Mouse (Mus musculus): Measurements from ENCODE around the gene Faap20.

Gene Faap20

DNA sequence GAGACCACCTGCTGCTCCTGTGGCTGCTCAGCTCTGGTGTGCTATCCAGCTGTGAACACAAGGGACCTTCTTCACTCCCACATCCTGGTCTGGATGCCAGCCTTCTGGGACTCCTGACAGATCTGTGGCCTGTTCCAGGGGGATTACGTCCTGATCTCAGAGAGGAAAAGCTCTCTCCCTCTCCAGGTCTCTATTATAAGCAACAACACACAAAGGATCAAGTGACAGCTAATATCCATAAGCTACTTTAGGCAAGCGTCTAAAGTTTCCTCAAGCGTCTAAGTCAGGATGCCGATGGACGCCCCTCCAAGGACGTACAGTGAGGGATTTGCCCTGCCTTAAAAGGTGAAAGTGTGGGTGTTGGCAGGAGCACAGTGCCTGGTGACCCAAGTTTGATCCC is 32.6 kb downstream of the Faap20 start:
- ATAC-seq (ENCODE audit: insufficient number of reproducible peaks, low FRiP score, low TSS enrichment), result no peak

DNA sequence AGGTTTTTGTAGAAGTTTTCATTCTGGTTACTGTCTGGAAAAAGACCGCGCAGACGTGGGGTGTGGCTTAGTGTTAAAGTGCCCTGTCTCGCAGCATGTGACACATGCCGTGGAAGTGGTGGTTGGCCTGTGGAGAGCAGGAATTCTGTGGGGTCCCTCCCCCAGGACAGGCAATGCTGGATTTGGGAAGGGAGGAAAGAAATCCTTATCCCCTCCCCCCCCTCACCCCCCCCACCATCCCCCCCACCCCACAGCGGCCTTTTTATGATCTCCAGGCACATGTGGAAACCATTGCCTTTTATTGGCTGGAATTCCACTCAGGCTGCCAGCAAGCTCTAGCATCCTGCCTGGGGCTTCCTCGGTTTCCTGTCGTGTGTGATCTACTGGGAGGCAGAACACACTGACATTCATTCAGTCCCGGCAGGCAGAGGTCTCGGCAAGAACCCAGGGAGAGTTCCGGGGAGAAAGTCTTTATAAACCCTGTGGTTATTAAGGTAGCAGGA is 33.5 kb downstream of the Faap20 start:
- ATAC-seq (ENCODE audit: insufficient number of reproducible peaks, low FRiP score, low TSS enrichment), result no peak

DNA sequence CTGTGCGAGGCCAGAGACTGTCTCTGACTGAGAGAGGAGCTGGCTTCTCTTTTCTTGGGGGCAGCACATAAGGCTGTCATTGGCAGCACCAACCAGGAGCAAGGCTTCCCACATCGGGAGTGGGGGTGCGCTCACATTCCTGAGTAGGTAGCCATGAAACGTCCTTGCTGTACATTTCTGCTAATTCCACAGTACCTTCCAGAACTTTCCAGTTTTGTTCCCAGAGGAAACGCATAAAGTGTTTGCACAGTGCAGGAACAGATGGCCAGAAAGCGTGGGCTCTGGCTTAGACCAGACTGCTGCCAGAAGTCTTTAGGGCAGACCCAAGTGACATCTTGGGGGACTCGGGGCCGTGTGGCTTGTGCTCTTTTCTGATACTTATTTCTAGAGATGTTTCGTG is 34.0 kb downstream of the Faap20 start:
- no peak for ATAC-seq (ENCODE audit: insufficient number of reproducible peaks, low FRiP score, low TSS enrichment)

DNA sequence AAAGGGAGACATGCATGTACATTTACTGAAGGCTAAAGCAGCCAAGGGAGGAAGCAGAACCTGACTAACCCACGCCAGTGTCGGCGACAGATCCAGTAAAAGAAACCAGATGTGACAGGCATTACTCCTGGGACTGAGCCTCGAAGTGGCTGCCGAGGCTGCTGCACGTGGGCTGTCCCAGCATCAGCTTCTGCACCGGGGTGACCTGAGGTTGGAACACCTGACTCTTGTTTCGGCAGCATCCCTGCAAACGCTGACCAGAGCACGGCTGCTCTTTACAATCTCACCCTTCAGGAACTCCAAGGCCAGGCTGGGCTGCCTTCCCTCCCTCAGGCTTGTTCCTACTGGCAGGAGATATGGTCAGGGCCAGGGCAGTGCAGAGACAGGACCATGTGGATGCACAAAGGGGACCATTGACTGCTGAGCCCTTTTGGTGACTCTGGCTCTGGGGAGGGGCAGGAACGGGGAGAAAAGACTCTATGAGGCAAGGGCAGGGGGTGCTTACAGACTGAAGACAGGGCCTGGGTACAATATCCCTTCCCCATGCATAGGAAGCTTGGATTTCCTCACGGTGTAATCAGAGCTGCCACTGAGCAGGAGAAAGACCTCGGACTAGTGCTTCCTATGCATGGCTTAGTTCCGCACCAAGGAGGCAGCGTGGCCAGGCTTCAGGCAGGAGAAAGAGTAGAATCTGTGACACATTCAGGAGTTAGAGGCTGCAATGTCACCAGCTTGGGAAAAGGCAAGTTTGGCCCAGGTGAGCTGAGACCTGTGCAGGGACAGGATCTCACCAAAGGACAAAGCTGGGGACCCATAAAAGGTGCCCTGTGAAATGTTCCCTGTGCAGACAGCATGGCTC is 35.1 kb downstream of the Faap20 start:
- no peak for ATAC-seq (ENCODE audit: insufficient number of reproducible peaks, low FRiP score, low TSS enrichment)

DNA sequence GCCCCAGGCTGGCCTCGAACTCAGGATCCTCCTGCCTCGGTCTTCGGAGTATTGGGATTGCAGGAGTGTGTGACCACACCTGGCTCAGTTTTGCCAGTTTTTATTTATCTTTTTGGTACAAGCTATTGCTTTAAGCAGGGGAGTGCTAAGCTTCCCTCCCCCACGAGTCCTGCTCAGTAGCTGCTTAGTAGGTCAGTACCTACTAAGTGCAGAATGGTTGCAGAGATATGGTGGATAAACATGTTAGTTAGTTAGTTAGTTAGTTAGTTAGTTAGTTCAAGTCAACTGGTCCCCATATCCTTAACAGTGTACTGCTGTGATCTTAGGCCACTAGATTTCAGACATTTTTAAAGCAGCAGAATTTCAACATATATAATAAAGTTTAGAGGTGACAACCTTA is 36.5 kb downstream of the Faap20 start:
- ATAC-seq (ENCODE audit: insufficient number of reproducible peaks, low FRiP score, low TSS enrichment), result no peak

DNA sequence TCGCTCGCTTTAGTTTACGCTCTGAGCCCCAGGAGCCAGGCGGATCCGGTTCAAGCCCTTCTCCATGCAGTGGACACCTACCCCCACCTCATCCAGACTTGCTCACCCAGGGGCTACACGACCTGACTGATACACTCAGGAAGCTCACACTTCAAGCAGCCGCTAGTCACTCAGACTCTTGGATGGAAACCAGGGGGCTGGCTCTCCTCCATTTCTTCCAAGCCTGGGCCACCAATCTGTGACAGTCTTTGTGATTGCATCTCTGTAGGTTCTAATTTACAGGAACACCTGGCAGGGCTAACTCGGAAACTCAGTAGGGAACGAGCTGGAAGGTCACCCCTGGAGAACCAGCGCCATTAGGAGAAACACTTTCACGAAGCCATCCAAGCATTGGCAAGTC is 38.1 kb downstream of the Faap20 start:
- ATAC-seq (ENCODE audit: insufficient number of reproducible peaks, low FRiP score, low TSS enrichment), result no peak

DNA sequence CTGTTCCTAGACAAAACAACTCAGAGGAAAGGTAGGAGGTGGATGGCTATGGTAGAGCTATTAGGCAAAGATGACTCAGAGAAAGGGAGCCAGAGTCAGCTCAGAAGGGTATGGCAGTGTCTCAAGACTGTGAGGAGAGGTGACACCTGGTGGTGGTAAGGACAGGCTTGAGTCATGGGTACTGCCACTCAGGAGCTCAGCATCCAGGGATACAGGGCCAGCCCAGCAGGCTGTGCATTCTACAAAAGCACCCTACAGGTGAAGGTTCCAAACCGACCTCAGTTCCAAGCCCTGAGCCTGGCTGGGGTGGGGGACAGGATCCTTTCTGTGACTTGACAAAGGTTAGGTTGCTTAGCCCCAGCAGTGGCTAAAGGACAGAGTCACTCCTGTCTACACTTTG is 39.0 kb downstream of the Faap20 start:
- ATAC-seq (ENCODE audit: insufficient number of reproducible peaks, low FRiP score, low TSS enrichment), result no peak

DNA sequence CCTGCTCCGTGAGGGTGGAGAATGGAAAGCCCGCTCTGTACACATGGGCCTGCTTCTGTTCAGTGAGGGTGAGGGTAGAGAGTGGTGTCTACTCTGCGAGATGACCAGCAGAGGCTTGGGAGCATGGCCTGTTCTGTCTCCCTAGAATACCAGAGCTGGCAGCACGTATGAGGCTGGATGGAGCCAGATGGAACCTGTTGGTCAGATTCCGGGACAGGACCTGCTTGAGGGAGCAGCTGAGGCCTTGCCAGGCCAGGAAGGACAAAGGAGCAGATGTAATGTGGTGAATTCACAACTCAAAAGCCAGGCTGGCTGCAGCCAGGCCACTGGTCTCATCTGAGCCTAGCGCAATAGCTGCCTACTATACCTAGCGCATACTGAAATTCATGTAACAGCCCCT is 40.4 kb downstream of the Faap20 start:
- peak; percentile 79 for ATAC-seq (ENCODE audit: insufficient number of reproducible peaks, low FRiP score, low TSS enrichment)

DNA sequence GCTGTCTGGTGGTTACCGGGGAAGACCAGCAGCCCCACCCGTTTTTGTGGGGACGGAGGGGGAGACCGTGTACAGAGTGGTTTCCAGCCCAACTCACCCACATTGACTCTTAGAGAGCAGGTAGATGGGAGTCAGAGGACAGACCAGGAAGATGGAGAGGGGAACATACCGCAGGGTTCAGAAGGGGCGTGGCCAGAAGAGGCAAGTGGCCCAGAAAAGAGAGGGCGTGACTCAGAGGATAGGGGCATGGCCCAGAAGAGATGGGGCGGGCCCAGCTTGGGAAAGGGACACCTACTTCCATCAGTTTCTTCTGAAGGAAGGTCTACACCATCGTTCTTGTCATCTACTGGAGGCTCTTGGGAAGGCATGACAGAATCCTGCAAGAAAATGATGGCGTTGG is 43.3 kb downstream of the Faap20 start:
- no peak for ATAC-seq (ENCODE audit: insufficient number of reproducible peaks, low FRiP score, low TSS enrichment)

DNA sequence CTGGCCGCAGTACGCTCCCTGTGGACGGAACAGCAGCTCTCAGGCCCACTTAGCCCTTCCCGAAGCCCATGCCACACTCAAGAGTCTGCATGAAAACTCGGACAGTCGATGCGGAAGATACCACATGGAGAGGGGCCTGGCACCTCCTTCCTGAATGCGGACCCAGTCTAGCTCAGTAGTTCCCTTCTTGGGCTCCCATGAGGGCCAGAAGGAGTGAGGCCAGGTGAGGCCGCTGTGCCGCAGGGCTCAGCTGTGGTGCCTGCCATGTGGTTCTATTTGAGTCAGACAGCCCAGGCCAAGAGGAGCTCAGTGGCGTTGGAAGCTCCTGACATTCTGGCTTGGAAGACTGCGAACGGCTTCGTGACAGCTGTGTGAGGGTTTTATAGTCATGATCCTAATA is 44.8 kb downstream of the Faap20 start:
- ATAC-seq (ENCODE audit: insufficient number of reproducible peaks, low FRiP score, low TSS enrichment), result no peak

DNA sequence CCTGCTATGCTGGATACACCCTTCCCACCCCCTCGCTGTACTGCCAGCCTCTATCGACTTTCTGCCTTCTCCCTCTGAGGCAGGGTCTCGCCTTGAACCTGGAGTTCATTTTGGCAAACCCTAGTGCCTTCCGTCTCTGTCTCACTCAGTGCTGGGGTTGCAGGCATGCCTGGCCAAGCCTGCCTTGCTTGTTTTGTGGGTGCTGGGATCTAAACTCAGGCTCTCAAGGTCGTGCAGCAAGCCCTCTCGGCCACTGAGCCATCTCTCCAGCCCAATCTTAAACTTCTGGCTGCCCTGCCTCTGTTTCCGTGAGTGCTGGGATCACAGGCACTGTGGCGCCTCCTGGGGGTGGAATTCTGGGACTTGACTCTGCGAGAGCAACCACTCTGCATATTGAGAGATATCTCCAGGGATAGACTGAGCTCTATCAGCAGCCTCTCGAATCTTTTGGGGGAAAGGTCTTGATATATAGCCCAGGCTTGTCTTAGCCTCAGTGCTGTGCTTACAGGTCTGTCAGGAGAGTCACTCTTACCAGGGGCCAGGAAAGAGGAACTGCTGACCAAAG is 45.5 kb downstream of the Faap20 start:
- no peak for ATAC-seq (ENCODE audit: insufficient number of reproducible peaks, low FRiP score, low TSS enrichment)

DNA sequence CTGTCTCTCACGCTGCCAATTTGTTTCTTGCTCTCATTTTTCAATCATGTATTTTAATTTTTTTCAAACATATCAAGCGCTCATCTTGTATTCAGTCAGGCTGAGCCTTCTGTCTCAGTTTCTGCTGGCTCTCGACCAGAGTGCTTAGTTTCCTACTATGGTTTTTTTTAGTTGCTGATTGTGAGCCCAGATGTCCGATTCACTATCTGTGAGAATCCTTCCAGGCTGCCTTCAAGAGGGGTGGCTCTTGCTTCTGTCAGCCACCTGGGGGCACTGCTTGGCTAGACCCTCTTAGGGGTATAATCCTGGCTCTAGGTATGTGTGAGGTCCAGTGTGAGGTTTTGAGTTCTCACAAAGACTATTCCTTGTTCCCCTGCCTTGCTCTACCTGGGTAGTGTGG is 46.4 kb downstream of the Faap20 start:
- no peak for ATAC-seq (ENCODE audit: insufficient number of reproducible peaks, low FRiP score, low TSS enrichment)

DNA sequence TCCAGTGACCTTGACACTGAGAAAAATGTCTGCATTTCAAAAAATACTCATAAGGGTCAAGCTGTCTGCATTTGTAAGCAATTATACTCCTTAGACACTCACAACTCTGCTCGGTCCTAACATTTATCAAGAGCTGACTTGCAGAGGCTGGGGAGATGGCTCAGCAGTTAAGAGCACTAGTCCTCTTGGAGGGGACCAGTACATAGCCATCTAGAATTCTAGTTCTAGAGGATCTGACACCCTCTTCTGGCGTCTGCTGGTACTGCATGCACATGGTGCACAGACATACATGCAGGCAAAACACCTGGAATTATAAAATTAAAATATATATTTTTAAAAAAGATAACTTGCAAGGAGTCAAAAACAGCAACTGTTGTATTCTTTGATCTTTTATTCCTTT is 47.5 kb downstream of the Faap20 start:
- no peak for ATAC-seq (ENCODE audit: insufficient number of reproducible peaks, low FRiP score, low TSS enrichment)

DNA sequence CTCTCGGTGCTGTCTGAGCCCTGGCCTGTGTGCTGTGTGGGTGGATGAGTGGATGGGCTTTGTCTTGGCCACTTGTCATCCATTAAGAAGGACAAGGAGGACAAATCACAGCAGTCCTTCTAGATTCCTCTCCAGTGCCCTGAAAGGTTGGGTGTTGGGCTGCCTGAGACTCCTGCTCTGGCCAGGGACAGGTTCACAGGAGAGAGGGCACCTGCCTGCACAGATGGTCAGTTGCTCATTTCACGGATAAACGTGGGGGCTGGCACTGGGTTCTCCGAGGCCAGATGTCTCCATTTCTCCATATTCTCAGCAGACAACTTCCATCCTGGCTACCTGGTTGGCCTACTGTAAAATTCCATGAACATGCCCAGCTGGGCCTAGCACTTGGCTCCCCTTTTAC is 49.2 kb downstream of the Faap20 start:
- peak; percentile 77; the same call in 1 of the 2 replicates for ATAC-seq (ENCODE audit: insufficient number of reproducible peaks, low FRiP score, low TSS enrichment)

DNA sequence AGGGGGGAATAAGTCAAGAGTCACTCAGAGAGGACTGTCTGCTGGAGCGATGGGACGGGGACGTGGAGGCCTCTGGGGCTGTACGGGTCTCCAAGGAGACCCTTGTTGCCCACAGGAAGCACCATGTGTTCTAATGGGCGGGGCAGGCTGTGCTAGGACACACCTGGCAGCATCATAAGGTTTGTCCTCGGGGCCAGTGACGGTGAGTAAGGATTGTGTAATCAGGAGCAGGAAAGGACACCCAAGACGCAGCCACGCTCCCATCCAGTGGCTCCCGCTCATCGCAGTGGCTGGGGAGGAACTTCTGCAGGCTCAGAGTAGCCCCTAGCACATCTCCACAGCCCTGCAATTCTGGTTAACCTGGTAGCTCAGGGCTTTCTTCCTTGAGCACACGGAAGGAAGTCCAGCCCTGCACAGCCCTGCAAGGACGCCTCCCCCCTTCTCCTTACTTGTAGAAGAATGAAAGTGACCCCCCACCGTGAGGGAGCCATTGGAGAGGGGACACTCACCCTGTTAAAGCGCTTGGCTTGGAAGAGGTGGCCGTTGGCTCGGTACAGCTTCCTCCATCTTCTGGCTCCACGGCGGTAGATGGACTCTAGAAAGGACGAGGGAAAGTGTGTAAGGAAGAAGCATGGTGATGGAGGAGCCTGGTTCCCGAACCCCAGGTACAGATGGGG is 51.0 kb downstream of the Faap20 start:
- no peak for ATAC-seq (ENCODE audit: insufficient number of reproducible peaks, low FRiP score, low TSS enrichment)

DNA sequence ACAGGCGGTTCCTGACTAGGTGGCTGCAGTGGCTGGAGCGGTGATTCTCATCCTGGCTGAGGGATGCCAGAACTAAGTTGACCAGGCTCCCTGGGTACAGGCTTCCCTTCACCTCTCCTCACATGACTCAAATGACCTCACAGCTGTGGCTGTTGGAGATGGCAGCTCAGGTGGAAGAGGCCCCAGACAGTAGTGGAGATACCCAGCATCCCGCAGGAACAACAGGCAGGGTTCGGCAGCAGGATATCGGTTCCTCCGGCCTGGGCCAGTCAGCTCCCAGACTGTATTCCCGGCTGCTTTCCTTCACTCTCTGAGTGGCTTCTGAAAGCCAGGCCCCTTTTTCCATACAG is 51.5 kb downstream of the Faap20 start:
- no peak for ATAC-seq (ENCODE audit: insufficient number of reproducible peaks, low FRiP score, low TSS enrichment)

DNA sequence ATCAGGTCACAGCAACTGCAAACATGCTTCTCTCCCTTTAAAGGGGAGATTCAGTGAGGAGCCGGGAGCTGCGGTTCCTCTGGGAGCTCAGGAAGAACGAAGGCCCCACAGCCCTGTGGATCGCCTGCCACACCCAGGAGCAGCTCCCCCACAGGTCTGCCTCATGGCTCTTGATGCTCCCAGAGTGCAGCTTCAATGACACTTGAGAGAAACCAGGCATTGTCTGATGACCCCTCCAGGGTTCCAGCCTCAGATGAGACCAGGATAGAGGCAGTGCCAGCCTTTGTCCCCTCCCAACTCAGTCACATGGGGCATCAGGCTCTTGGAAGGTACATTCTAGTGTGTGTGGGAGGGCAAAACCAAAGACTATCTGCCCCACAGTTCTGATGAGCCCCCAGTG is 52.4 kb downstream of the Faap20 start:
- no peak for ATAC-seq (ENCODE audit: insufficient number of reproducible peaks, low FRiP score, low TSS enrichment)

DNA sequence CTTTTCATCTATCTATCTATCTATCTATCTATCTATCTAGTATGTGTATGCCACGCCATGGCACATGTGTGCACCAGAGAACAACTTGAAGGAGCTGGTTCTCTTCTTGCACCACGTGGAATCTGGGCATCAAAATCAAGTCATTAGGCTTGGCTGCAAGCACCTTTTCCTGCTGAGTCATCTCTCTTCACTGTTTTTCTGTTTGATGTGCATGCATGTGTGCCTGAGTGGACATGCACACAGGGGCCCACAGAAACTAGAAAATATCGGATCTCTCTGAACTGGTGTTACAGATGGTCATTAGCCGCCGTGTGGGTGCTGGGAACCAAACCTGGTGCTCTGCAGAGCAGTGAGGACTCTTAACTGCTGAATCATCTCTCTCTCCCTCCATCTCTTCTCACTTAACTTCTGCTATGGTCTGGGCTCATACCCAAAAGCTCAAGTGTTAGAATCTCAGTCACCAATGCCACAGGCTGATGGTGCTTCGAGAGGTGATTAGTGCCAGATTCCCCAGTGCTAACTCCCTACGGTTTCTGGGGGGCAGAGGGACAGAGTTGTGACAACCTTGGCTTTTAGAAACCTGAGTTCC is 55.0 kb downstream of the Faap20 start:
- no peak for ATAC-seq (ENCODE audit: insufficient number of reproducible peaks, low FRiP score, low TSS enrichment)

DNA sequence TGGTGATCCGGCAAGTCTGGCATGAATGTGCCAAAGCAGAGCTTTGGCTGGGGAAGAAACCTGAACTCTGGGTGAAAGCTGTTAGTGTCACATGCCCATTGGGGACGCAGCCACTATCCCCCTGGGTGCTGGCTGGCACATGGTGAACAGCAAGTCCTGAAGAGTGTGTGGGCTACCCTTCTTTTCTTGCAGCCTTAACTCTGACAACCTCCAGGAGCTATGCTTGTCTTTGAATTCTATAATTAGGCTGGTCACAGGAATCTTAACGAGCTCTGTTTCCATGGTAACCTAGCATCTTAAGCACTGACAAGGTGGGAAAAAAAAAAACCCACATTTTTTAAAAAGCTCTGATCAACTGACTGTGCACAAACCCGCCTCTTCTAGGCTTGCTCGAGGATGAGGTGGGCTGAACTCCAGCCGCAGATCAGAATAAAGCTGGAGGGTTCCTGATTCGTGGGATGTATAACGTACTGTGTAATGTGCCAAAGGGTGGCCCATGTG is 56.0 kb downstream of the Faap20 start:
- ATAC-seq (ENCODE audit: insufficient number of reproducible peaks, low FRiP score, low TSS enrichment), result no peak
